Mouse (Mus musculus) lung, postnatal 0 days (tissue): ENCODE measurements around the gene Coil.

Experiments
- CTCF ChIP-seq: IDR thresholded peaks from 2 replicates; pipeline ENCODE4 v1.5.1; 2016; ENCODE audit warnings: antibody characterized with exemption, mild to moderate bottlenecking
- EP300 ChIP-seq: IDR thresholded peaks from 2 replicates; pipeline ENCODE4 v1.6.1; 2016; ENCODE audit warnings: antibody characterized with exemption, mild to moderate bottlenecking, control low read depth

GRCm38 (mm10) chr11:89027955-89028361, 57.9 kb downstream of the Coil start:
- TF ChIP-seq CTCF (no peak), EP300 (no peak; the same call in 1 of the 2 replicates)
